Mouse (Mus musculus) midbrain, embryonic 11.5 days (tissue): Measurements from ENCODE around the gene Flrt3. TPM values are rescaled to one million over a fixed set of nuclear protein-coding genes. Genes with fewer than 3 reads are reported as not detected.
A peak's percentile ranks its signal among the peaks of the same experiment; 100 is the strongest.

Experiments
- ATAC-seq: fragments of 200-750 bp; cut with Nextera tagmentation; 2 replicates; pipeline ENCODE4 v1.8.0; 2017; ENCODE audit warnings: moderate TSS enrichment, moderate library complexity; ENCODE audit not compliant: low FRiP score
- DNase-seq: peaks from one replicate; pipeline ENCODE4 v3.0.0; 2015; ENCODE audit warnings: low spot score; ENCODE audit errors: missing footprints
- H3K27ac ChIP-seq: fragments of 300-500 bp; sonication (generic); 2 replicates; pipeline ENCODE4 v1.5.1; 2014; ENCODE audit warnings: low read depth, low read length
- H3K27me3 ChIP-seq: fragments of 300-500 bp; sonication (generic); 2 replicates; pipeline ENCODE4 v1.6.1; 2014; ENCODE audit warnings: mild to moderate bottlenecking, low read length, moderate library complexity, mixed read lengths; ENCODE audit not compliant: control insufficient read depth, insufficient read depth
- H3K36me3 ChIP-seq: fragments of 300-500 bp; sonication (generic); 2 replicates; pipeline ENCODE4 v1.6.1; 2014; ENCODE audit warnings: mild to moderate bottlenecking, low read length, moderate library complexity, mixed read lengths; ENCODE audit not compliant: control insufficient read depth, insufficient read depth
- H3K4me1 ChIP-seq: fragments of 300-500 bp; sonication (generic); 2 replicates; pipeline ENCODE4 v1.6.1; 2014; ENCODE audit warnings: low read length; ENCODE audit not compliant: control insufficient read depth, insufficient read depth
- H3K4me2 ChIP-seq: fragments of 300-500 bp; sonication (generic); 2 replicates; pipeline ENCODE4 v1.6.1; 2014; ENCODE audit warnings: mild to moderate bottlenecking, moderate library complexity
- H3K4me3 ChIP-seq: fragments of 300-500 bp; sonication (generic); 2 replicates; pipeline ENCODE4 v1.5.1; 2014; ENCODE audit warnings: low read depth, low read length
- H3K9ac ChIP-seq: fragments of 300-500 bp; sonication (generic); 2 replicates; pipeline ENCODE4 v1.6.1; 2014; ENCODE audit warnings: low read length
- H3K9me3 ChIP-seq: fragments of 300-500 bp; sonication (generic); 2 replicates; pipeline ENCODE4 v1.6.1; 2016; ENCODE audit warnings: low read length; ENCODE audit not compliant: control insufficient read depth
- WGBS: fragments of 180-500 bp; shearing (Covaris S2); extraction: QIAGEN DNeasy Blood & Tissue Kit; methylation state at CpG from one replicate; pipeline ENCODE4 v1.1.7; 2014; 5-methylcytosine and 5-hydroxymethylcytosine counted together
- polyA plus RNA-seq: library from polyadenylated mRNA; unstranded; fragments of >200 nt; fragmentation: Nextera tagmentation; extraction: Ambion mirVana; gene quantifications from 2 replicates; pipeline ENCODE4 v1.2.1, GENCODE M21; 2014

Flrt3 gene
- polyA plus RNA-seq, 1 experiment from 2014 or later: 94.9 TPM

DNA sequence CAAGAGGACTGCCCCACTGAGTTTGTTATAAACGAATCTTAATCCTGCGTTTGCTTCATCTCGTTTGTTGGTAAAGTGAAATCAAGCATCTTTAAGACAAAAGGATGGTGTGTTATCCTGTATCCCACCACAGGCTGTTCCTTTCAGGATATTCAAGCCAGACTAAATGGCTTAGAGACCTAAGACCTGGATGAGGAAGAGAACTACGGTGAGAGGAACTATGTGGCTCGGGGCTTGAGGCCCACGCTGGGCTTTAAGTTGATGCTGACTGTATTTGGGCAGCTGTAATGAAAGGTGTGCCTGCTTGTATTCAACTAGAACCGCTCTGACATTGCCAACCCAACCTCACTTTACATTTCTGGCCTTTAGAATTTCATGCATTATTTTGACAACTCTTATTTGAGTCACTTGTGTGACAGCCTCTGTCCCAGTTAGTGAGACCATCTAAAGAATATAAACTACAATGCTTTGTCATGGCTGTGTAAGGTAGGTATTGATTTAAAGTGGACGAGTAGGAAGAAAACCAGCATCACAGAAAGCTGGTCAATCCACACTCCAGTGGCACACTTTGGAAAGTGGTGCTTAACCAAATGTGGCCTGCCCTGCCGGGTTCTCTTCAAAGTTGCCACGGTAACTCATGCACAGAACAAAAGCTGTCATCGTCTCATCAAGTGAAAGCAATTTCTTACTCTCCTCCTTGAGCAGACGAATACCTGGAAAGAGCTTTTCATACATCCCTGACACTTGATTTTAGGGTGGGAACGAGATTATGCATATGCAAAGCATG lies 3.8 kb downstream of the Flrt3 start:
- WGBS: 11% methylated on average over 13 of the region's 13 CpGs
- H3K9ac ChIP-seq: peak overlapping the region; percentile 57
- no peak for ATAC-seq
- no peaks in the 10 kb centered on the region for H3K27me3 ChIP-seq
- H3K4me2 ChIP-seq: peak overlapping the region; percentile 57
- peaks cover 4% of the 10 kb centered on the region; the same call in 1 of the 2 replicates for H3K36me3 ChIP-seq
- H3K27ac ChIP-seq: no peak overlapping the region
- no peaks in the 10 kb centered on the region for H3K9me3 ChIP-seq
- H3K4me1 ChIP-seq: peaks cover 24% of the 10 kb centered on the region
- DNase-seq: peak; percentile 94
- peak overlapping the region; percentile 29 for H3K4me3 ChIP-seq

- H3K27me3 ChIP-seq: no peaks in the 10 kb centered on the region
- H3K27ac ChIP-seq: no peak overlapping the region
- no peaks in the 10 kb centered on the region for H3K9me3 ChIP-seq
- no peak for DNase-seq
- ATAC-seq: no peak
- peak overlapping the region; percentile 29 for H3K4me3 ChIP-seq
- peak overlapping the region; percentile 57 for H3K4me2 ChIP-seq
- peaks cover 4% of the 10 kb centered on the region; the same call in 1 of the 2 replicates for H3K36me3 ChIP-seq
- H3K9ac ChIP-seq: peak overlapping the region; percentile 57
- 13% methylated on average over 7 of the region's 7 CpGs for WGBS
- peaks cover 24% of the 10 kb centered on the region for H3K4me1 ChIP-seq
These were observed 4.4 kb downstream of the Flrt3 start for GRCm38 (mm10) chr2:140666846-140667245.

- Histone ChIP-seq H3K4me3 (no peak overlapping the region), H3K36me3 (peaks cover 21% of the 10 kb centered on the region), H3K27ac (no peak overlapping the region), H3K9ac (no peak overlapping the region), H3K4me1 (peaks cover 24% of the 10 kb centered on the region), H3K9me3 (no peaks in the 10 kb centered on the region), H3K4me2 (no peak overlapping the region), H3K27me3 (no peaks in the 10 kb centered on the region)
- 90% methylated on average over 4 of the region's 4 CpGs for WGBS
- DNase-seq: no peak
- no peak for ATAC-seq
These were observed 6.9 kb downstream of the Flrt3 start for GRCm38 (mm10) chr2:140664381-140664780.

- Histone ChIP-seq H3K4me3 (no peak overlapping the region), H3K9ac (no peak overlapping the region), H3K4me1 (peaks cover 22% of the 10 kb centered on the region), H3K27ac (no peak overlapping the region), H3K36me3 (peaks cover 24% of the 10 kb centered on the region), H3K9me3 (no peaks in the 10 kb centered on the region), H3K4me2 (no peak overlapping the region), H3K27me3 (no peaks in the 10 kb centered on the region)
- 84% methylated on average over 5 of the region's 5 CpGs for WGBS
- ATAC-seq: no peak
- no peak for DNase-seq
These were observed 8.6 kb downstream of the Flrt3 start for GRCm38 (mm10) chr2:140662673-140663072.

DNA sequence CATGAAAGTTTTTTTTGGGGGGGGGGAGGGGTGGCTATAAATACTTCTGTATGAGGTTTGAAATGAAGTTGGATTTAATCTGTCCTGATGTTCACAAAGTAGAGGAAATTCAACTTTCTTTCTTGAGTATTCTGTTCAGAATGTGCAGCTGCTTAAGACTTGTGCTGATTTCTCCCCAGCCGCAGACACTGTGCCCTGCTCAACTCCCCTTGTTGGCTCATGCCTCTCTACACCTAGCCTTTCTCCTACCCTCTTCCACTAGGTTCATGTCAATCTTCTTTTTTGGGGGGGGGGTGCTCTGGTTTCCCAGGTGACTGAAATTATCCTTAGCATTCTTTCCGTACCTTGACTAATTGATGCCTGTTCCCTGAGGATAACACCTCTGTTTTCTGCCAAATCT lies 17.3 kb downstream of the Flrt3 start:
- H3K27ac ChIP-seq: no peak overlapping the region
- no peak overlapping the region for H3K9ac ChIP-seq
- no peak overlapping the region for H3K4me2 ChIP-seq
- H3K9me3 ChIP-seq: no peaks in the 10 kb centered on the region
- H3K27me3 ChIP-seq: peaks cover 3% of the 10 kb centered on the region
- H3K36me3 ChIP-seq: peaks cover 2% of the 10 kb centered on the region; the same call in 1 of the 2 replicates
- DNase-seq: peak; percentile 92
- no peak overlapping the region for H3K4me3 ChIP-seq
- 12% methylated on average over 2 of the region's 2 CpGs for WGBS
- peak; percentile 73 for ATAC-seq
- H3K4me1 ChIP-seq: peaks cover 3% of the 10 kb centered on the region; the same call in 1 of the 2 replicates

- Histone ChIP-seq H3K4me3 (no peak overlapping the region), H3K4me1 (peaks cover 3% of the 10 kb centered on the region; the same call in 1 of the 2 replicates), H3K36me3 (no peaks in the 10 kb centered on the region), H3K9ac (no peak overlapping the region), H3K27ac (no peak overlapping the region), H3K4me2 (no peak overlapping the region), H3K9me3 (no peaks in the 10 kb centered on the region), H3K27me3 (peaks cover 3% of the 10 kb centered on the region)
- DNase-seq (peak; percentile 86), ATAC-seq (peak; percentile 91)
These were observed 17.8 kb downstream of the Flrt3 start for GRCm38 (mm10) chr2:140653481-140653880.

DNA sequence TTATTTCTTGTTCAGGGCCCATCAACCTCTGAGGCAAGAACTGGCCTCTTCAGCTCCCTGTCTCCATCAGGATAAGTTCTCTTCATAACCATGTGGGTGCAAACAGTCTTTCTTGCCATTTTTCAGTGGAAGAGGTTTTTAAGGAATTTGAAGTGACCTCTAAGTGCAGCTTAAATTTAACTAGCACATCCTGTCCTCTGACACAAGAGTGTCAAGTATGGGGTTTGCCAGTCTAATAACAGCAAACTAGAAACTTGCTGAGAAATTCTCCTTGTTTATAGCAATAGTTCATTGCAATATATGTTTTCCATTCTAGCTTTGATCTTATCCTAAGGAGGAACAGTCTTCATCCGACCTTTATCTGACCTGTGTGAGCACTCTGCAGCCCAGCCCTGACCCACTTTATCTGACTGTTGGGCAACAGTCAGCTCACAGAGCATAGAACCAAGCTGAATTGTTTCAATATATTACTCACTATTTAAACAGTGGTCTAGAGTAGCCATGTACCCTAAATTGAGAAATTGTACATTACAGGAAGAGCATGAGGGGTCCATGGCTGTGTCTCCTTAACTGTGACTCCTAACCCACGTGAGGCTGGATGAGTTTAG lies 49.4 kb downstream of the Flrt3 start:
- Histone ChIP-seq H3K36me3 (no peaks in the 10 kb centered on the region), H3K4me2 (no peak overlapping the region), H3K4me1 (peaks cover 2% of the 10 kb centered on the region; the same call in 1 of the 2 replicates), H3K27ac (no peak overlapping the region), H3K9ac (no peak overlapping the region), H3K4me3 (no peak overlapping the region), H3K27me3 (no peaks in the 10 kb centered on the region), H3K9me3 (no peaks in the 10 kb centered on the region)
- ATAC-seq (no peak), DNase-seq (no peak)
- WGBS: 71% methylated on average over 2 of the region's 2 CpGs

GRCm38 (mm10) chr2:140615451-140615850 lies 55.8 kb downstream of the Flrt3 start:
- H3K9ac ChIP-seq: no peak overlapping the region
- no peaks in the 10 kb centered on the region for H3K9me3 ChIP-seq
- H3K27ac ChIP-seq: no peak overlapping the region
- H3K4me1 ChIP-seq: peaks cover 2% of the 10 kb centered on the region; the same call in 1 of the 2 replicates
- WGBS: 89% methylated on average over 2 of the region's 2 CpGs
- DNase-seq: no peak
- ATAC-seq: no peak
- no peak overlapping the region for H3K4me2 ChIP-seq
- no peak overlapping the region for H3K4me3 ChIP-seq
- H3K27me3 ChIP-seq: no peaks in the 10 kb centered on the region
- H3K36me3 ChIP-seq: no peaks in the 10 kb centered on the region
